Mouse (Mus musculus) midbrain, embryonic 12.5 days (tissue): ENCODE data around the gene Smarca4. TPM values are rescaled to one million over a fixed set of nuclear protein-coding genes. Genes with fewer than 3 reads are reported as not detected.
A peak's percentile ranks its signal among the peaks of the same experiment; 100 is the strongest.

ENCODE experiments used
- ATAC-seq: fragments of 200-750 bp; cut with Nextera tagmentation; 2 replicates; pipeline ENCODE4 v1.8.0; 2017; ENCODE audit warnings: low read depth, moderate TSS enrichment, moderate library complexity; ENCODE audit not compliant: low FRiP score
- H3K27ac ChIP-seq: fragments of 300-500 bp; sonication (generic); replicated peaks from 2 replicates; pipeline ENCODE4 v1.5.1; 2016; ENCODE audit warnings: mild to moderate bottlenecking
- H3K27me3 ChIP-seq: fragments of 300-500 bp; sonication (generic); 2 replicates; pipeline ENCODE4 v1.6.1; 2016; ENCODE audit warnings: mild to moderate bottlenecking
- H3K36me3 ChIP-seq: fragments of 300-500 bp; sonication (generic); 2 replicates; pipeline ENCODE4 v1.6.1; 2016
- H3K4me1 ChIP-seq: fragments of 300-500 bp; sonication (generic); 2 replicates; pipeline ENCODE4 v1.6.1; 2016
- H3K4me2 ChIP-seq: fragments of 300-500 bp; sonication (generic); replicated peaks from 2 replicates; pipeline ENCODE4 v1.6.1; 2016; ENCODE audit warnings: mild to moderate bottlenecking, moderate library complexity
- H3K4me3 ChIP-seq: fragments of 300-500 bp; sonication (generic); 2 replicates; pipeline ENCODE4 v1.5.1; 2016; ENCODE audit warnings: mild to moderate bottlenecking
- H3K9ac ChIP-seq: fragments of 300-500 bp; sonication (generic); replicated peaks from 2 replicates; pipeline ENCODE4 v1.6.1; 2016; ENCODE audit warnings: mild to moderate bottlenecking, moderate library complexity
- H3K9me3 ChIP-seq: fragments of 300-500 bp; sonication (generic); 2 replicates; pipeline ENCODE4 v1.6.1; 2016; ENCODE audit warnings: mild to moderate bottlenecking
- WGBS: fragments of 180-500 bp; shearing (Covaris S2); methylation state at CpG from one replicate; pipeline ENCODE4 v1.1.7; 2016; 5-methylcytosine and 5-hydroxymethylcytosine counted together
- polyA plus RNA-seq: library from polyadenylated mRNA; unstranded; fragments of >200 nt; fragmentation: Nextera tagmentation; extraction: Ambion mirVana; gene quantifications from 2 replicates; pipeline ENCODE4 v1.2.1, GENCODE M21; 2016

Gene Smarca4
- polyA plus RNA-seq, 1 experiment from 2014 or later: 178 TPM

GRCm38 (mm10) chr9:21706085-21706484, 90.1 kb downstream of the Smarca4 start:
- Histone ChIP-seq H3K9ac (no peak overlapping the region), H3K36me3 (peaks cover 73% of the 10 kb centered on the region), H3K27me3 (no peaks in the 10 kb centered on the region), H3K9me3 (no peaks in the 10 kb centered on the region), H3K4me1 (no peaks in the 10 kb centered on the region), H3K4me2 (no peak overlapping the region), H3K4me3 (no peak overlapping the region), H3K27ac (no peak overlapping the region)
- ATAC-seq: no peak
- 87% methylated on average over 4 of the region's 4 CpGs for WGBS

DNA sequence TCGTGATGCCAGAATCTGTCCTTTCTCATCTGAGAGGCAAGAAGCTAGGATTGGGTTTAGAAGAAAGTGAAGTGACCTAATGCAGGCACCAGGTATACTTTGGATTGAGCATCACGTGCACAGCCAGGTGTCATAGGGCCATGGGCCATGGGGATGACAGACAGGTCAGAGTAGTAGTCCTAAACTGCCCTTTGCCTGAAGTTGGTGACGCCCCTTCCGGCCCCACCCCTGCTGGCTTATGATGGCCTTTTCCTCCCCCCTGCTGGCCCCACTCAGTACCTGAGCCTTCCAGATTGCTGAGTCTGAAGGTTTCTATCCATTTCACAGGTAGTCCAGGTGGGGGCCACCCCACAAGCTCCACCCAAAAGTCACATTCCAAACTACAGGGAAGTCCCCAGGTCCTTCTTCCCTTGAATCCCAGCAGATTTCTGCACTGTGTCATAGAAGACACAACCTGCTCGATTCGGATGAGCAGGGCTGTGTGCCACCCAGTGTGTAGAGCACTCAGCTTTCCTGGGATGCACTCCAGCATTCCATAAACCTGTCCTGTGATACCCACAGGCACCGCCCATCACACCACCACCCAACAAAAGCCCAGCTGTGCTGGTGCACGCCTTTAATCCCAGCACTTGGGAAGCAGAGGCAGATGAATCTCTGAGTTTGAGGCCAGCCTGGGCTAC, 90.8 kb downstream of the Smarca4 start:
- Histone ChIP-seq H3K4me3 (no peak overlapping the region), H3K4me1 (no peaks in the 10 kb centered on the region), H3K9me3 (no peaks in the 10 kb centered on the region), H3K27ac (no peak overlapping the region), H3K27me3 (no peaks in the 10 kb centered on the region), H3K36me3 (peaks cover 67% of the 10 kb centered on the region), H3K4me2 (no peak overlapping the region), H3K9ac (no peak overlapping the region)
- 92% methylated on average over 8 of the region's 8 CpGs for WGBS
- ATAC-seq: no peak

- WGBS: 91% methylated on average over 3 of the region's 3 CpGs
- Histone ChIP-seq H3K4me3 (no peak overlapping the region), H3K36me3 (peaks cover 49% of the 10 kb centered on the region), H3K4me1 (no peaks in the 10 kb centered on the region), H3K27ac (no peak overlapping the region), H3K9me3 (no peaks in the 10 kb centered on the region), H3K9ac (no peak overlapping the region), H3K4me2 (no peak overlapping the region), H3K27me3 (no peaks in the 10 kb centered on the region)
- no peak for ATAC-seq
Measured at GRCm38 (mm10) chr9:21709340-21709739, 93.4 kb downstream of the Smarca4 start.

- no peak for ATAC-seq
- H3K9ac ChIP-seq: no peak overlapping the region
- 77% methylated on average over 4 of the region's 4 CpGs for WGBS
Measured at GRCm38 (mm10) chr9:21715298-21715697, 99.3 kb downstream of the Smarca4 start.

GRCm38 (mm10) chr9:21717015-21717414, 101.0 kb downstream of the Smarca4 start:
- no peak overlapping the region for H3K4me2 ChIP-seq
- H3K4me3 ChIP-seq: no peak overlapping the region
- no peak for ATAC-seq
- H3K4me1 ChIP-seq: no peaks in the 10 kb centered on the region
- H3K9me3 ChIP-seq: no peaks in the 10 kb centered on the region
- H3K9ac ChIP-seq: no peak overlapping the region
- no peak overlapping the region for H3K27ac ChIP-seq
- H3K27me3 ChIP-seq: no peaks in the 10 kb centered on the region
- H3K36me3 ChIP-seq: 0 out of 2 replicates have a peak, but pooled peaks cover 8% of the 10 kb centered on the region
- 87% methylated on average over 2 of the region's 2 CpGs for WGBS

More at GRCm38 (mm10) chr9:21715298-21715697, 99.3 kb downstream of the Smarca4 start:
- no peak overlapping the region for H3K27ac ChIP-seq
- no peak overlapping the region for H3K4me3 ChIP-seq
- H3K27me3 ChIP-seq: no peaks in the 10 kb centered on the region
- H3K9me3 ChIP-seq: no peaks in the 10 kb centered on the region
- H3K36me3 ChIP-seq: 0 out of 2 replicates have a peak, but pooled peaks cover 8% of the 10 kb centered on the region
- H3K4me1 ChIP-seq: no peaks in the 10 kb centered on the region
- no peak overlapping the region for H3K4me2 ChIP-seq

DNA sequence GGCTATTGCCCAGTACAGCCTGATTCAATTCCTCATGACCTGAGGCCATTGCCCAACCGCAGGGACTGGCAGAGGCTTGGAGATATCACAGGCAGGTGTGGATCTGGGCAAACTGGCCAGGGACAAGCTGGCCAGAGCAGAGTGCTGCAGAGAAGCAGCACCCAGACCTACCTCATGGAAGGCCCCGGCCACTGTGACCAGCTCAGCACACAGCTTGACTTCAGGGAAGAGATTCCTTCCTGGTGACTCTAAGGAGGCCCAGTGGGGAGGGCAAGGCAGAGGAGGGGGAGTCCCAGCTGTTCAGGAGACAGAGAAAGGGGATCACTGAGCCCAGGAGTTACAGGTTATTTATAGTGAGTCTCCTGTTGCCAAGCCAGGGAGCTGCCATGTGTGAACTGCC, 105.1 kb downstream of the Smarca4 start:
- ATAC-seq: no peak
- 95% methylated on average over 2 of the region's 2 CpGs for WGBS
- 0 out of 2 replicates have a peak overlapping the region, but pooled peaks have one; percentile 17 for H3K27ac ChIP-seq

GRCm38 (mm10) chr9:21723377-21724146, 107.6 kb downstream of the Smarca4 start, which contains the start of gene Ldlr:
TSS of gene Ldlr (plus strand) at chr9:21723483.
- peak; percentile 82 for ATAC-seq
- Histone ChIP-seq H3K36me3 (peaks cover 18% of the 10 kb centered on the region), H3K9me3 (no peaks in the 10 kb centered on the region), H3K27ac (peak within 1 kb of the TSS; percentile 95), H3K27me3 (no peaks in the 10 kb centered on the region), H3K4me1 (peaks cover 27% of the 10 kb centered on the region), H3K4me3 (peak within 1 kb of the TSS; percentile 80), H3K9ac (peak within 1 kb of the TSS; percentile 69), H3K4me2 (peak within 1 kb of the TSS; percentile 79)
- under 1% methylated on average over 47 of the region's 47 CpGs for WGBS

More for the DNA sequence above, 105.1 kb downstream of the Smarca4 start:
- no peak overlapping the region for H3K4me2 ChIP-seq
- no peaks in the 10 kb centered on the region for H3K27me3 ChIP-seq
- H3K9ac ChIP-seq: no peak overlapping the region
- H3K9me3 ChIP-seq: no peaks in the 10 kb centered on the region
- peaks cover 19% of the 10 kb centered on the region for H3K4me1 ChIP-seq
- no peak overlapping the region for H3K4me3 ChIP-seq
- peaks cover under 1% of the 10 kb centered on the region; the same call in 1 of the 2 replicates for H3K36me3 ChIP-seq

GRCm38 (mm10) chr9:21724147-21724536, 108.2 kb downstream of the Smarca4 start:
- WGBS: 0% methylated on average over 18 of the region's 18 CpGs
- Histone ChIP-seq H3K9me3 (no peaks in the 10 kb centered on the region), H3K36me3 (peaks cover 24% of the 10 kb centered on the region), H3K4me1 (peaks cover 27% of the 10 kb centered on the region), H3K27ac (peak overlapping the region; percentile 95), H3K27me3 (no peaks in the 10 kb centered on the region), H3K4me2 (peak overlapping the region; percentile 79), H3K4me3 (peak overlapping the region; percentile 80), H3K9ac (peak overlapping the region; percentile 69)
- ATAC-seq: peak; percentile 95

GRCm38 (mm10) chr9:21725224-21726121, 109.5 kb downstream of the Smarca4 start:
- Histone ChIP-seq H3K27ac (peak overlapping the region; percentile 4; the same call in 1 of the 2 replicates), H3K9ac (peak overlapping the region; percentile 65; the same call in 1 of the 2 replicates), H3K4me3 (peak overlapping the region; percentile 80; the same call in 1 of the 2 replicates), H3K9me3 (no peaks in the 10 kb centered on the region), H3K36me3 (peaks cover 30% of the 10 kb centered on the region), H3K4me1 (peaks cover 27% of the 10 kb centered on the region), H3K4me2 (peak overlapping the region; percentile 79), H3K27me3 (no peaks in the 10 kb centered on the region)
- WGBS: 85% methylated on average over 23 of the region's 23 CpGs
- ATAC-seq: no peak

- Histone ChIP-seq H3K27me3 (no peaks in the 10 kb centered on the region), H3K36me3 (peaks cover 36% of the 10 kb centered on the region), H3K9ac (no peak overlapping the region), H3K27ac (peak overlapping the region; percentile 4; the same call in 1 of the 2 replicates), H3K9me3 (no peaks in the 10 kb centered on the region), H3K4me3 (no peak overlapping the region), H3K4me2 (peak overlapping the region; percentile 24), H3K4me1 (peaks cover 27% of the 10 kb centered on the region)
- no peak for ATAC-seq
- 79% methylated on average over 14 of the region's 14 CpGs for WGBS
Measured at GRCm38 (mm10) chr9:21726218-21726975, 110.4 kb downstream of the Smarca4 start.
